Mouse (Mus musculus) liver, adult 2 months (tissue): ENCODE measurements around the gene D430041D05Rik. TPM values are rescaled to one million over a fixed set of nuclear protein-coding genes. Genes with fewer than 3 reads are reported as not detected.

Experiments used
- DNase-seq: peaks from one replicate; pipeline ENCODE4 v3.0.0-alpha.2; 2011; ENCODE audit warnings: low read depth, low spot score; ENCODE audit errors: extremely low read depth
- H3K27ac ChIP-seq: fragments of 200-500 bp; replicated peaks from 2 replicates; pipeline ENCODE4 v1.5.1; 2012; ENCODE audit warnings: low read depth, mild to moderate bottlenecking, control low read depth, inconsistent platforms, low read length; ENCODE audit not compliant: insufficient read depth
- H3K27me3 ChIP-seq: fragments of 200-500 bp; 2 replicates; pipeline ENCODE4 v1.6.1; 2012; ENCODE audit warnings: mild to moderate bottlenecking, moderate library complexity, low read length, inconsistent platforms; ENCODE audit not compliant: control insufficient read depth, insufficient read depth
- H3K36me3 ChIP-seq: fragments of 200-500 bp; 2 replicates; pipeline ENCODE4 v1.6.1; 2012; ENCODE audit warnings: low read length, inconsistent platforms; ENCODE audit not compliant: control insufficient read depth, insufficient read depth
- H3K4me1 ChIP-seq: fragments of 200-500 bp; 2 replicates; pipeline ENCODE4 v1.6.1; 2011; ENCODE audit warnings: low read length; ENCODE audit not compliant: control insufficient read depth, insufficient read depth
- H3K4me3 ChIP-seq: fragments of 200-500 bp; 2 replicates; pipeline ENCODE4 v1.5.1; 2011; ENCODE audit warnings: low read depth, mild to moderate bottlenecking, control low read depth, low read length, moderate library complexity; ENCODE audit not compliant: insufficient read depth
- H3K79me2 ChIP-seq: fragments of 200-500 bp; 2 replicates; pipeline ENCODE4 v1.6.1; 2012; ENCODE audit warnings: inconsistent platforms, mild to moderate bottlenecking, low read length, moderate library complexity; ENCODE audit not compliant: control insufficient read depth, insufficient read depth
- H3K9ac ChIP-seq: fragments of 200-500 bp; 2 replicates; pipeline ENCODE4 v1.6.1; 2012; ENCODE audit warnings: low read depth, mild to moderate bottlenecking, control low read depth, inconsistent platforms, low read length
- CTCF ChIP-seq: fragments of 200-500 bp; IDR thresholded peaks from 2 replicates; pipeline ENCODE4 v1.5.1; 2011; ENCODE audit warnings: low read depth, low read length, control low read depth
- POLR2A ChIP-seq: fragments of 200-500 bp; IDR thresholded peaks from 2 replicates; pipeline ENCODE4 v1.6.1; 2011; ENCODE audit warnings: low read length, control low read depth; ENCODE audit not compliant: insufficient read depth; ENCODE audit errors: extremely low read depth
- WGBS: fragments of 180-500 bp; shearing (Covaris S2); methylation state at CpG from one replicate; pipeline ENCODE4 v1.1.7; 2018; 5-methylcytosine and 5-hydroxymethylcytosine counted together
- polyA plus RNA-seq: library from polyadenylated mRNA; depleted of rRNA; stranded (reverse); fragments of >200 nt; gene quantifications from 2 replicates; pipeline ENCODE4 v1.2.3, GENCODE M21; 2012
- total RNA-seq: library from RNA; depleted of rRNA; stranded (reverse); fragments of >200 nt; gene quantifications from 2 replicates; pipeline ENCODE4 v1.2.3, GENCODE M21; 2014

D430041D05Rik gene
- total and polyA plus RNA-seq, 2 experiments = not detected

- no peak for TF ChIP-seq CTCF
- TF ChIP-seq POLR2A = no peak
- Histone ChIP-seq H3K4me3 (no peak overlapping the region), H3K27me3 (no peaks in the 10 kb centered on the region), H3K4me1 (no peaks in the 10 kb centered on the region), H3K9ac (no peak overlapping the region), H3K79me2 (no peaks in the 10 kb centered on the region), H3K27ac (no peak overlapping the region), H3K36me3 (no peaks in the 10 kb centered on the region)
- WGBS = 87% methylated on average over 4 of the region's 4 CpGs
- no peak for DNase-seq
Observed at GRCm38 (mm10) chr2:104372156-104372555, 38.7 kb downstream of the D430041D05Rik start.

DNA sequence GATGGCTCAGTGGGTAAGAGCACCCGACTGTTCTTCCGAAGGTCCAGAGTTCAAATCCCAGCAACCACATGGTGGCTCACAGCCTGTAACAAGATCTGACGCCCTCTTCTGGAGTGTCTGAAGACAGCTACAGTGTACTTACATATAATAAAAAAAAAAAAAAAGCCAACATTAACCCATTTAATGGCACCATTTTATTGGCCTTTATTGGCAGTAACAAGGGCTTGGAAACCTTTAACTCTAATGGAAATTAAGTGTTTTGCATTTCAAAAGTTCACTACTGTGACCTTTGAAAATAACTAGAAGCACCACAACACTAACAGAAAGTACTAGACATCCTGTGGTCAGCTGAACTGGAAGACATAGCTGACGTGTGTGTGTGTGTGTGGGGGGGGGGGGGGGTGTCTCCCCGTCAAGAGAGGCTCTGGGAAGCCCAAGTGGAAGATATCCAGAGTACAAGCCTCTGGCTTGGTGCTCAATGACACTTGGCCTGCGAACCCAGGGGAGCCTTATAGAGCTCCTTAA is 39.1 kb downstream of the D430041D05Rik start:
- no peak overlapping the region for H3K27ac ChIP-seq
- no peaks in the 10 kb centered on the region for H3K36me3 ChIP-seq
- no peaks in the 10 kb centered on the region for H3K4me1 ChIP-seq
- DNase-seq = no peak
- no peak overlapping the region for H3K9ac ChIP-seq
- no peak overlapping the region for H3K4me3 ChIP-seq
- no peak for TF ChIP-seq CTCF
- TF ChIP-seq POLR2A = no peak
- H3K79me2 ChIP-seq = no peaks in the 10 kb centered on the region
- 75% methylated on average over 6 of the region's 6 CpGs for WGBS
- no peaks in the 10 kb centered on the region for H3K27me3 ChIP-seq

DNA sequence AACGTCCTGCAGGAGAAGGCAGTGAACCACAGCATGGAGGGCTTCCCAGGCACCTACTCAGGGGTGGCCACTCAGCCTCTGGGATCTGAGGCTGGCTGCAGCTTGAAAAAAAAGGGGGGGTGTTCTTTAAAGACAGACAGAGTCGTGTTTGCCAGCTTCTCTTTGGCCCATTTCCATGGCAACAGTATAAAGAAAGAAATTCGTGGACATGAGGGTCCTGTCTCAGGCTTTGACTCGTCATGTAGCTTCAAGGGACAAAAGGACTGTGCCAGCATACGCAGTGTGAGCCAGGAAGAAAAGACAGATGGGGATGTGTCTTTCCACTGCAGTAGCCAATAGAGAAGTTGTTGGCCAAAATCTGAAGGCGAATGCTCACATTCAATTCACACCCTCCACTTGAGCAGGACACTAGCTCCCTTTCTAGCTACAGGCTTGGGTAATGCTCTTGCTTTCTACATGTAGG is 42.9 kb downstream of the D430041D05Rik start:
- TF ChIP-seq CTCF = no peak
- no peak for TF ChIP-seq POLR2A
- H3K4me3 ChIP-seq = no peak overlapping the region

DNA sequence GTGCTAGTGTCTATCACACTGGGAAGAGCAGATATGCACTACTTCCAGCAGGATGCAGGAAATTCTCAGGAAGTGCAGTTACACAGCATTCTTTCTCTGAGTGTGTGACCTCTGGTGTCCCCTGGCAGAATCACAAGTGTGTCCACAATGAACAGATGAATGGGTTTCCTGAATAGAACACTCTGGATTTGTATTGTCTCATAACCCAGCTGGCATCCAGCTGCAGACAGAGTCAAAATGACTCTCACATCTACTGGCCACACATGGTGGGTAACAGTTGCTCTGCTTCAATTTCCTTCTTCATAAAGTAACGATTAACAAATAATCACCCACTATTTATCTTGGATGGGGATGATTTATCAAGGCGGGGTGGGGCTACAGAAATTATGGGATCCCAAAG is 43.5 kb downstream of the D430041D05Rik start:
- Histone ChIP-seq H3K9ac (no peak overlapping the region), H3K27ac (no peak overlapping the region), H3K79me2 (no peaks in the 10 kb centered on the region), H3K4me1 (no peaks in the 10 kb centered on the region), H3K4me3 (no peak overlapping the region), H3K27me3 (0 out of 2 replicates have a peak, but pooled peaks cover 3% of the 10 kb centered on the region), H3K36me3 (no peaks in the 10 kb centered on the region)
- no peak for DNase-seq
- TF ChIP-seq CTCF (no peak), POLR2A (no peak)
- 80% methylated on average over 2 of the region's 2 CpGs for WGBS

More for the DNA sequence above, 42.9 kb downstream of the D430041D05Rik start:
- Histone ChIP-seq H3K9ac (no peak overlapping the region), H3K79me2 (no peaks in the 10 kb centered on the region), H3K27me3 (0 out of 2 replicates have a peak, but pooled peaks cover 3% of the 10 kb centered on the region), H3K36me3 (no peaks in the 10 kb centered on the region), H3K4me1 (no peaks in the 10 kb centered on the region), H3K27ac (no peak overlapping the region)
- 56% methylated on average over 6 of the region's 6 CpGs for WGBS
- DNase-seq = no peak

DNA sequence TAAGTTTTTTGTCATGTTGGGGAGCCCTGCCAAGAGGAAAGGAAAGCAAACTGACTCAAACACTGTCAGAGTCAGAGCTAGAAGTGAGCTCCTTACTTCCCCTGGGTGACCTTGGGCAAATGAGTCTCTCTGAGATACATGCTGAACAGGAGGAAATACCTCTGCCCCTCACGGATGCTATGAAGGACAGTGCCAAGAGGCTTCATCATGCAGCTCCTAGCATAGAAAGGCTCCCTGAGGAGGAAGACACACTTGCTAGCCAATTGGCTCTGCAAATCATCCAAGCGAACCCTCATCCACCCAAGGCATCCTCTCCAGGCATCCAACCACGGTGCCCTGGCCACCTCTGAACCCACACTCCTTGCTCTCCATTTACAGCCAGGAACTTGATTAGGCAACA is 51.5 kb downstream of the D430041D05Rik start:
- Histone ChIP-seq H3K79me2 (no peaks in the 10 kb centered on the region), H3K36me3 (no peaks in the 10 kb centered on the region), H3K27ac (no peak overlapping the region), H3K27me3 (no peaks in the 10 kb centered on the region), H3K4me1 (no peaks in the 10 kb centered on the region), H3K4me3 (no peak overlapping the region), H3K9ac (no peak overlapping the region)
- TF ChIP-seq CTCF (no peak), POLR2A (no peak)
- 68% methylated on average over 3 of the region's 3 CpGs for WGBS
- DNase-seq = no peak

DNA sequence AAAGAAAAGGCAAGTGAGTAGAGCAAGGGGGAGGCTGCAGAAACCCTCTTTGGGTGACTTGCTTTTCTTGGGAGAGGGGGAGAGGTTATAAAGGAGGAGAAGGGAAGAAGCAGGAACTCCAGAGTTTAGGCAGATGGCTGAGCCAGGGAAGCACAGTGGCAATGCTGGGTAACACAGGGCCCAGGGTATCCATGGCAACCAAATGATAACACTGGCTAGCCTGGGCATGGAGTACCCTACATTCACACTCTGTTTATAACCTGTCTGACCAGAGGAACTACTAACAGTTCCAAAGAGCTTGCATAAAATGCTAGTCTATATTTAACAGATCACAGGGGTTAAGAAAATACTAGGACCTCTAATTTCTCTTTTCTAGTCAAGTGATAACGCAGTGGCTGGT is 51.9 kb downstream of the D430041D05Rik start:
- TF ChIP-seq POLR2A = no peak
- no peak for TF ChIP-seq CTCF
- WGBS = 98% methylated on average over 1 of the region's 1 CpGs
- no peak overlapping the region for H3K9ac ChIP-seq

More for the DNA sequence above, 51.9 kb downstream of the D430041D05Rik start:
- no peak overlapping the region for H3K27ac ChIP-seq
- no peak overlapping the region for H3K4me3 ChIP-seq
- DNase-seq = no peak
- no peaks in the 10 kb centered on the region for H3K4me1 ChIP-seq
- H3K36me3 ChIP-seq = no peaks in the 10 kb centered on the region
- H3K27me3 ChIP-seq = no peaks in the 10 kb centered on the region
- no peaks in the 10 kb centered on the region for H3K79me2 ChIP-seq
